Mouse (Mus musculus) adipocyte (in vitro differentiated cells): ENCODE results near the gene Alyref.
A peak's percentile ranks its signal among the peaks of the same experiment; 100 is the strongest.

Experiments used
- DNase-seq: peaks from one replicate; pipeline ENCODE4 v3.0.0-alpha.2; 2016; ENCODE audit warnings: low spot score

The Alyref gene

DNA sequence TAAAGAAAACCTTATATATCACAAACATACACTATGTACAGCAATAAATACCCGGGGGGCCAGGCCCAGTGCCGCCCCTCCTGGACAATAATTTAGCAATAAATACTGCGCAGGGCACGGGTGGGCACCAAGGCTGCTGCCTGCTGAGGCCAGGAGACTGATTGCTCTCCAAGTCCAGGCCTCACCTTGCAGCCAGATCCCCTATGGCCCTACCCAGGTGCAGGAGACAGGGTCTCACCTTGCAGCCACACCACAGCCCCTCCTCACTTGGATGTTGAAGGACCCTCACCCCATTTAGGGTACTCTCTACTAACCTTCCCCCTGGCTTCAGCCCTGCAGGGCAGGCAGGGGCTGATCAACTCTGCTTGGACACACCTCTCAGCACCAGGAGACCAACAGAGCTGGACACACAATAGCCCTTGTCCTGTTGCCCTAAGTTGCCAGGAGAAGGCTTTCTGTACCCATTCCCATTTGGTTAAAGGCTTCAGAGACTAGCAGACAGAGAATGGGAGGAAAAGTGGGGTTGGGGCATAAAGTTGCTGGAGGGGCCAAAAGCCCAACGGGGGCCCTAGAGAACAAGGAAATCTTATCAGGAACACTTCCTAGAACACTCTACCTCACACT lies 27.1 kb upstream of the Alyref start, which contains the start of gene Sirt7:
Sirt7 (minus strand) TSS at position 89 of the 624 bp plus-strand sequence.
- peak; percentile 52 for DNase-seq

DNA sequence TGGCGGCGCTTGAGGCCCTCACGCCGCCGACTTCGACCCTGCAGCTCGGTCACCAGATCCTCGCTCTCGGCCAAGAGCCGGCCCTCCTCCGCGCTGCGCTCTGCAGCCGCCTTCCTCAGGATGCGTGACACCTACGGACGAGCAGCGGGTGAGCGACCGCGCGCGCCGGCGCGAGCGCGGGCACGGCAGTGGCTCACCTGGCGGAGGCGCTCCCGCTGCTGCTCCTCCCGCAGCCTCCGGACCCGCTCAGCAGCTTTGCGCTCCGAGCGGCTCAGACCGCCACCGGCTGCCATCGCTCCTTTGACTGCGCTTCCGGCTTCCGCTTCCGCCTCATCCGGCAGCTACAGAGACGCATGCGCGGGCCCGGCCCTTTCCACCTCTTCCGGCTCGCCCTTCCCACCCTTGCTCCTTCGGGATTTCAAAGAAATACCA lies 26.5 kb upstream of the Alyref start:
- DNase-seq, result peak; percentile 87

GRCm38 (mm10) chr11:120623961-120624679 lies 26.0 kb upstream of the Alyref start:
- peak; percentile 79 for DNase-seq

GRCm38 (mm10) chr11:120622805-120623204 lies 24.6 kb upstream of the Alyref start:
- DNase-seq, result no peak

- DNase-seq, result no peak
Measured at GRCm38 (mm10) chr11:120620195-120620594, 22.0 kb upstream of the Alyref start.

GRCm38 (mm10) chr11:120618619-120619535 lies 20.7 kb upstream of the Alyref start:
- no peak for DNase-seq

DNA sequence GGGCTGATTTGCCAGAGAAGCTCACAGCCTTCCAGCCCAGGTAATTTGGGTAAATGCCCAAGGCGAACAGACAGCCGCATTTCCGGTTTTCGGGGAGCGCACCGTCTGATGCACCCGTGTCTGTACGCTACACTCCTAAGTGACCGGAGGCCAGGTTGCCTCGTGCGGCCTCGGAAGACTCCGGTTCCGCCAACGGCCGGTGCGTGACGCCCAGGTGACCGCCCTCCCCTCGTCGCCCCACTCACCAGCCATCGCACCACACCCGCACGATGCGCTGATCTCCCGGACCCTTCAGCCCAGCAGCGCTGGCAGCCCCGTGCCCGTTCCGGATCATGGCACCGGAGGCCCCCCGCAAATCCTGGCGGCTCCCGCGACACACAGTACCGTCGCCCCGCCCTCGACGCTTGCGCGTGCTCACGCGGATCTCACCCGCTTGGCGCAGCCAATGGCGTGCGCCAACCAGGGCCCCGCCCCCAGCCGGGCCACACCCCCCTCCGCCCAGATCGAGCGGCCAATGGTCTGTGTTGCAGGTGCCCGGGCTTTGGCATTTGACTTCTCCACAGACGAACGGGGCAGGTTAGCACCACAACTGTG lies 19.5 kb upstream of the Alyref start, which contains the start of gene Pcyt2:
Pcyt2 (minus strand) TSS at position 418 of the 594 bp plus-strand sequence.
- peak; percentile 85 for DNase-seq

GRCm38 (mm10) chr11:120616617-120617294 lies 18.6 kb upstream of the Alyref start:
- no peak for DNase-seq

DNA sequence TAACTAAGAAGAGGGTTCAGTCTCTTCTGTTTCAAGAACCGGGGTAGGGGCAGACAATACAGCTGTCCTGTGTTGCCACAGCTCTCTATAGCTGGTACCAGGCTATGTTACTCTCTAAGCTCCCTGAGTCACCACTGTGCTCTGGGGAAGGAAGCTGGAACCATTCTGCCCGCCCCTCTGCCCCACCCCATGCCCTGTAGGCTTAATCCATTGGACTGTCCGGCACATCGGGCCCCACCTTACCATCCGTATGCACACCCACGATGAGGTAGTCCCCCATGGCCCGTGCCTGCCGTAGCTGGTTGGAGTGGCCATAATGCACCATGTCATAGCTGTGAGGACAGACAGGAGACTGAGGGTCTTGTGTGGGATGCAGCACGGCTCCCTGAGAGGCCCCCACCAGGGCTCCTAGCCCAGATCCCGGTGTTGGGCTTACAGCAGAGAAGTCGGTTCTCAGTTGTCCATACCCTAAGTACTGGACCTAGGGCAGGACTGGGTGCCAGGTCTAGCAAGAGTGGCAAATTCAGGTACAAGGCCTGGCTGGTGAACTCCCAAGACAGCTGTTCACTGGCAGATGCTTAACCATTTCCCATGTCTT lies 17.5 kb upstream of the Alyref start:
- DNase-seq, result no peak

DNA sequence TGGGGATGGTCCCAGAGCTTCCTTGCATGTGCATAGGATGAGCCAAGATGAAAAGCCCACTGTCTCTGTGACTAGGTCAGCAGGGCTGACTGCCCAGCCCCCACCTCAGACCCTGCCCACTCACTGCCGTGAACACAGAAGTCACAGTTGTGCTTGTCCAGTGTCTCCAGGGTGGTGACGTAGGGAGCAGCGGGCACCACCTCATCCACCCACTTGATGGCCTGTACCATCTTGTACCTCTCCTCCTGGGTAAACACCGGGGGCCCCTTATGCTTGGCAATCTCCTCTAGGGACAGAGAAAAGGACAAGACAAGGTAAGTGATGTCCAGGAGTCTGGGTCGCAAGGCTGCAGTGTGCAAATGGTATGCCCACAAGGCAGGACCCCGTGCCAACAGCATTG lies 17.0 kb upstream of the Alyref start:
- no peak for DNase-seq

DNA sequence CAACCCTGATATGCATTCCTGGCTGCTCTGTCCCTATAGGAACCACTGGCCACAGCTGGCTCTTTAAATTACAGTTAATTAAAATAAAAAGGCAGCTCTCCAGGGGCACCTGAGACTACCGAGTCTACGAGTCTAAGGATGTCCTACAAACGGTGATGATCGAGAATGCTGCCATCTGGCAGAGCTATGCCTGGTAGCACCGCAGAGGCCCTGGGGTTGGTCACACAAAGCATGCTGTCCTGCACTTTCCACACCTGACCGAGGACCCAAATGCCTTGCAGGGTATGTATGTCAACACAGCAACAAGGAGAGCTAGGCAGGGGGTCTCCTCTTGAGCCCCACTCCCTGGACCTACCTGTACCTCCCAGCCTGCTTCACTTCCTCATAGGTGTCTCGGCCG lies 15.8 kb upstream of the Alyref start:
- DNase-seq, result no peak

DNA sequence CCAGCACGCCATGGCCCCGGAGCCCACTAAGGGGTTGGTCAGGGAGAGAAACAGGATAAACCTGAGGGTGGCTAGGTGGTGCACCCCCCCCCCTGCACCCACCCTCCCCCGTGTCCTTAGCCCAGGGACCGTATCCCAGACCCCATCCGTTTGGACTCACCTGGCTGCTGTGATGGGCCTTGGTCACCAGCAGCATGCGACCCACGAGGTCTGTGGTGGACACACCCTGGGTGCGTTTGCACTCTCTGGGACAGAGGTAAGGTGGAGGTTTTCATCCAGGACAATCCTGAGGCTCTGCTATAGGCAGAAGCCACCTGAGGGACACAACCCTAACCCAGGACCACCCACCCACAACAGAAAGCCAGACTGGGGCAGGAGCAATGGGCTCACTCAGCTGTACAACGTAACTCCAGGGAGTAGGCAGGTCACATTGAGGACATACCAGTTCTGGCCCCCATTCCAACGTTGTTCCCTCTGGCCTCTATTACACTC lies 15.4 kb upstream of the Alyref start:
- no peak for DNase-seq

DNA sequence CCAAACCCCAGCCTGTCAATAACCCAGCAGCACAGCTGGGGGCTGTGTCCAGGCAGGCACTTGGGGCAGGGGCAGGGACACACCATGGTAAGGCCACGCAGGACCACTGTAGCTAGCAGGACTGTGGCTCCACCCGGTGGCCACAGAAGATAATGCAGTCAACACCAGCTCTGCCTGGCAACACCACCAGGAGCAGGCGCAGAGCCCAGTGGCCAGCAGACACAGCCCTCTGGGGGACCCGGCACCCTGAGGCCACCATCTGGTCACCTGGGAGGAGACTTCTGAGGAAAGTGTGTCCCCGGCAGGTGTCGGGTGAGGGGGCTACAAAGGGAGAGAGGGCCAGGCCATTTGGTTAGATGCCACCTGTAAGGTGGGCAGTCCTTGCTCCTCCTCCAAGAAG lies 14.6 kb upstream of the Alyref start:
- DNase-seq, result peak; percentile 45

DNA sequence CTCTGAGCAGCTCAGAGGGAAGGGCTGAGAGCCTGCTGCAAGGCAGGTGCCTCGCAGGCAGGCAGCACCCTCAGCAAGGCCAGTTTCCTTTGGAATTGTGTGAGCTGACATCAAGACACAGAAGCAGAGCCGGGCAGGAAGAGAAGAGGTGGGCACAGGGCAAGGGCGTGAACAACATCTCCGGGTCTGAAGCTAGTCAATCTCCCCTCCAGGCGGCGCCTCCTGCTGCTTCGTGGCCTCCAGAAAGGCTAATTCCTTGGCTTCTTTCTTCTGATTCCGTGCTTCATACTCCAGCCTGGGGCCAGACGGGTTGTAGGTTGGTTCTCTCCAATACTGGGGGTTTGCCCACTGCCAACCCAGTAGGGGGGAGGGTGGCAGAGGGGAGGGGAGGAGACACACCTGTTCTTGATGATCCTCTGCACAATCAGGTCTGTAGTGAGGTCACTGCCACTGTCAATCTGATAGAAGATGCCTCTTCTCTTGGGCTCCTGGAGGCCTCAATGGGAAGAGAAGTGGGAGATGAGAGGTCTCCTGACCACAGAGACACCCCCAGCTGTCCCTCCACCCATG lies 12.4 kb upstream of the Alyref start:
- no peak for DNase-seq

GRCm38 (mm10) chr11:120609250-120609649 lies 11.1 kb upstream of the Alyref start:
- no peak for DNase-seq

DNA sequence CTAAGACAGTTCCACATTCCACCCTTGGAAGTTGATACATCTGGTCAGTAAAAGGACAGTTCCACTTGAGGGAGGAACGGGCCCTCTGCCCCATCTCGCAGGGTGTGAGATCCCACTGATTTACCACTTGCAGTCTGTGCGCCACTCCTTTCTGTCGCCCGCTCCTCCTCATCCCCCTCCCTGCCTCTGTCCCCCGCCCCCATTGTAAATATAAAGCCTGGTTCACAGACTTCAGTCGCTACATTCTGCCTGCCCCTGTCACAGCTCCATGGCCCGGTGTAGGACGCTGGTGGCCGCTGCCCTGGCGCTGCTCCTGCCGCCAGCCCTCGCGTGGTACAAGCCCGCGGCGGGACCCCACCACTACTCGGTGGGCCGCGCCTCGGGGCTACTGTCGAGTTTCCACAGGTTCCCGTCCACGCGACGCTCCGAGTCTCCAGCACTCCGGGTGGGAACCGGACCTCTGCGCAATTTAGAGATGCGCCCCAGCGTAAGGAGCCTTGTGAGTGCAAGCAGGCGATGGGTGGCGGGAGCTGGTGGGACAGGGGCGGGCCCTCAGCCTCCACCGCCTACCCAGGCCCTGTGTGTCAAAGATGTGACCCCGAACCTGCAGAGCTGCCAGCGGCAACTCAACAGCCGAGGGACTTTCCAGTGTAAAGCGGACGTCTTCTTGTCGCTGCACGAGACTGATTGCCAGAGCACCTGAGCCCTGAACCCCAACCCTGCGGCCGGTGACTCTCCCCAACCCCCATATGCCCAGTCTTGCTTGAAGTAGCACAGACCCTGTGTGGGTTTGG lies 10.3 kb upstream of the Alyref start, which contains the start of gene Npb:
Npb (plus strand) TSS at position 237 of the 794 bp plus-strand sequence.
- DNase-seq, result no peak

DNA sequence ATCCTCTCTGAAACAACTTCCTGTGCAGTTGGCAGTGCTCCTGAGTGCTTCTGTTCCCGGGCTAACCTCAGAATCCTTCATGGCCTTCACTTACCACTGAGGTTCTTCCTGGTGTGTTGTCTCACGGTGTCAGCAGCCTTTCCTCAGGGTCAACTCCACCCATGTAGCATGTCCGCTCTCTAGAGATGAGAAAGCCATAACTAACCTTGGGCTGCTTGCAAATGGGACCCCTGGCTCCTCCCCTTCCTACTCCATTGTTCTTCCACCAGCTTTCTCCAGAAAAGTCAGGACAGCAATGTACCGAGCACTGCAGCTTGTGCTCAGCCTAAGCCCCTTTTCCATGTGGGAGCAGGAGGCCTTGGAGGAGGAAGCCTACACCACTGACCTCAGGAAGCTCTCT lies 8.6 kb upstream of the Alyref start:
- no peak for DNase-seq

DNA sequence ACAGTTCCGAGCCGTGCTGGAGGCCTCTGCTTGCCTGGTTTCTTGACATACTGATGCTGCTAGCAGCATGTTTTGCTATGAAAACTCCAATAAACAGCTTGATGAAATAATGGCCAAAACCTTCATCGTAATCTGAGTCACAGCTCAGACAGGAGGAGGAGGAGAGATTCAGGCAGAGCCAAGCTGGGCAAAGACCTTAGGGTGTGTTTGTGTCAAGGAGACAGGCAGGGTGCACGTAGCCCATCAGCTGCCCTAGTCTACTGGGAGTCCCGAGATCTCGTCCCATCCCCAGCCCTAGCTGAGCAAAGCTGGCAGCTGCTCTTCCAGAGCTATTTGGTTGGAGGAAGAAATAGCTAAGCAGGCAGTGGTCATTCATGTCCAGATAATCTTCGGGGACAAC lies 7.5 kb upstream of the Alyref start:
- no peak for DNase-seq

DNA sequence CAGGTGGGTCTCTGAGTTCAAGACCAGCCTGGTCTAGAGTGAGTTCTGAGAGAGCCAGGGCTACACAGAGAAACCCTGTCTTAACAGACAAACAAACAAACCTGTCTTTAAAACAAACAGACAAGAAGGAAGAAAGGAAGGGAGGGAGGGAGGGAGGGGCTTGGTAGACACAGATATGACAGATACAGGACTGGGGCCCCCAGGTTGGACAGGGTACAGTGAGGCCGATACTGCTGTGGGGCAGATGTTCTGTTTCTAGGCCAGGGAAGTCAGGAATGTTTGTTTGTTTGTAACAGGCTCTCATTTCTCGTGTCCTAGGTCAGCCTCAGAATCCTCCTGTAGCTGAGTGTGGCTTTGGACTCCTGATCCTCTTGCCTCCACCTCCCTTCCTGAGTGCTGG lies 5.4 kb upstream of the Alyref start:
- no peak for DNase-seq

DNA sequence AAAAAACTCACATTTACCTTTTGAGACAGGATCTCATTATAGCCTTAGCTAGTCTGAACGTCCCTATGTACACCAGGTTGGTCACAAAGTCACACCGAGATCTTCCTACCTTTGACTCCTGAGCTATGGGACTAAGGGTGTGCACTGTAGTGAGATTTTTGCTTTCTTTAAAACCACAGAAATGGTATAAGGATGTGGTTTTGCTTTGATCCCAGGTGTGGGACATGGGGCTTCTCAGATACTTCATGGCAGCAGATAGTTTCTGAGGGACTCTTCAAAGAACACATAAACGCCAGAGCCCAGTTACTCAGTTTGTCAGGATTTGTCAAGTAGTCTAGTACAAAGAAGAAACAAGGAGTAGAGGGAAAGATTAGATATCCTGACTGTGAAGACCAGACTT lies 2.6 kb upstream of the Alyref start:
- DNase-seq, result no peak
